In genomic region chr10:93574966-93575365, GRCm38 (mm10) we compare ENCODE assay signal across 19 mouse cellular contexts. TPM values are rescaled to one million over a fixed set of nuclear protein-coding genes. Genes with fewer than 3 reads are reported as not detected.
DNase-seq lines count a peak whose midpoint lies in the region; ATAC-seq and TF ChIP-seq lines count a peak whose summit lies in the region.
"Had no signal": no experiment of that assay in that cellular context is flagged by ENCODE, and none has a peak within 500 bp of the region (broad histone marks: within the 10 kb centered on the region; RNA-seq: fewer than 3 reads in every experiment).

No protein-coding gene starts in this region.

- H3K4me2 ChIP-seq in liver, postnatal 0 days (ENCODE audit: low read depth, low read length), result no peak overlapping the region
- H3K4me2 ChIP-seq in liver, embryonic 12.5 days, result no peak overlapping the region

- H3K27me3 ChIP-seq in heart, embryonic 10.5 days (ENCODE audit: insufficient read depth, poor library complexity, severe bottlenecking), result no peaks in the 10 kb centered on the region
- no peaks in the 10 kb centered on the region for H3K27me3 ChIP-seq in liver, postnatal 0 days (ENCODE audit: insufficient read depth, low read length)
- H3K27me3 ChIP-seq in liver, embryonic 12.5 days (replicated peaks), result no peaks in the 10 kb centered on the region
- H3K27me3 ChIP-seq: CH12.LX, Patski had no signal

- H3K9me3 ChIP-seq in heart, embryonic 10.5 days, result no peaks in the 10 kb centered on the region
- no peaks in the 10 kb centered on the region for H3K9me3 ChIP-seq in liver, postnatal 0 days (ENCODE audit: low read length)
- no peaks in the 10 kb centered on the region for H3K9me3 ChIP-seq in liver, embryonic 12.5 days (replicated peaks)
- H3K9me3 ChIP-seq: G1E had no signal

- H3K27ac ChIP-seq in heart, embryonic 10.5 days, result no peak overlapping the region
- H3K27ac ChIP-seq in liver, postnatal 0 days (ENCODE audit: low read depth), result no peak overlapping the region
- H3K27ac ChIP-seq in liver, embryonic 12.5 days, result no peak overlapping the region

- H3K36me3 ChIP-seq in heart, embryonic 10.5 days, result no peaks in the 10 kb centered on the region
- no peaks in the 10 kb centered on the region for H3K36me3 ChIP-seq in liver, postnatal 0 days (replicated peaks; ENCODE audit: insufficient read depth, low read length)
- H3K36me3 ChIP-seq in liver, embryonic 12.5 days, result no peaks in the 10 kb centered on the region

- no peak for TF ChIP-seq EP300 in liver, postnatal 0 days (IDR thresholded peaks at IDR 0.05; ENCODE audit: low read depth)

- WGBS in heart, embryonic 10.5 days, result 57% methylated on average over 4 of the region's 4 CpGs
- 33% methylated on average over 4 of the region's 4 CpGs for WGBS in liver, postnatal 0 days (ENCODE audit: insufficient replicate concordance)
- WGBS in liver, embryonic 12.5 days (ENCODE audit: insufficient replicate concordance), result 50% methylated on average over 4 of the region's 4 CpGs

- no peak overlapping the region for H3K4me3 ChIP-seq in heart, embryonic 10.5 days
- no peak overlapping the region for H3K4me3 ChIP-seq in liver, postnatal 0 days (ENCODE audit: low read depth, low read length)
- H3K4me3 ChIP-seq in liver, embryonic 12.5 days, result no peak overlapping the region

- no peak overlapping the region for H3K9ac ChIP-seq in liver, postnatal 0 days (replicated peaks)
- H3K9ac ChIP-seq in liver, embryonic 12.5 days, result no peak overlapping the region

- peak; percentile 76 for DNase-seq in heart, adult 11 months
- DNase-seq in heart, embryonic 10.5 days (ENCODE audit: low spot score), result no peak
- no peak for DNase-seq in liver, postnatal 0 days
- DNase-seq: adrenal gland, adult 2 months; adrenal gland, adult 8-10 months; adrenal gland, postnatal 10 days; adrenal gland, postnatal 14 days; adrenal gland, postnatal 25 days; adrenal gland, postnatal 36 days; B cell, adult 2 months; cerebellum, adult 11 months; cerebellum, adult 11-12 months; cerebellum, adult 18-20 months had no signal

- peak; percentile 50; the same call in 1 of the 2 replicates for ATAC-seq in liver, postnatal 0 days
- ATAC-seq in liver, embryonic 12.5 days, result no peak
- ATAC-seq: activated CD4-positive, CD25-positive, alpha-beta regulatory T cell, adult 4 months; CD4-positive, CD25-positive, alpha-beta regulatory T cell, adult 4 months; Patski had no signal

- no peak for TF ChIP-seq CTCF in liver, postnatal 0 days (IDR thresholded peaks at IDR 0.05; ENCODE audit: low read depth)

- no peaks in the 10 kb centered on the region for H3K4me1 ChIP-seq in heart, embryonic 10.5 days
- no peaks in the 10 kb centered on the region for H3K4me1 ChIP-seq in liver, postnatal 0 days (ENCODE audit: insufficient read depth)
- no peaks in the 10 kb centered on the region for H3K4me1 ChIP-seq in liver, embryonic 12.5 days

RNA-seq across cellular contexts. Expression of gene Snrpf, which starts 14.5 kb away (rescaled TPM):
- polyA plus RNA-seq in heart, embryonic 10.5 days (2016; fragmentation: Nextera tagmentation; extraction: Ambion mirVana), result 108 and 145 TPM in 2 replicates
- polyA plus RNA-seq in liver, postnatal 0 days (2015; fragmentation: Nextera tagmentation; extraction: Ambion mirVana), result 45.4 and 53.0 TPM in 2 replicates
- polyA plus RNA-seq in liver, embryonic 12.5 days (2016; fragmentation: Nextera tagmentation; extraction: Ambion mirVana), result 121 and 128 TPM in 2 replicates

RNA-seq across cellular contexts. Expression of gene Ccdc38, which starts 34.5 kb away (rescaled TPM):
- 0.17 and 0.35 TPM in 2 replicates for polyA plus RNA-seq in heart, embryonic 10.5 days (2016; fragmentation: Nextera tagmentation; extraction: Ambion mirVana)
- 0.32 and 0.36 TPM in 2 replicates for polyA plus RNA-seq in liver, postnatal 0 days (2015; fragmentation: Nextera tagmentation; extraction: Ambion mirVana)
- polyA plus RNA-seq in liver, embryonic 12.5 days (2016; fragmentation: Nextera tagmentation; extraction: Ambion mirVana), result 0.14 and 0.29 TPM in 2 replicates
- polyA plus RNA-seq: adrenal gland, adult 2 months; G1E had no signal

RNA-seq across cellular contexts. Expression of gene Amdhd1, which starts 35.1 kb away (rescaled TPM):
- polyA plus RNA-seq in heart, embryonic 10.5 days (2016; fragmentation: Nextera tagmentation; extraction: Ambion mirVana), result 0.26 and 1.5 TPM in 2 replicates
- polyA plus RNA-seq in liver, postnatal 0 days (2015; fragmentation: Nextera tagmentation; extraction: Ambion mirVana), result 80.3 and 91.6 TPM in 2 replicates
- polyA plus RNA-seq in liver, embryonic 12.5 days (2016; fragmentation: Nextera tagmentation; extraction: Ambion mirVana), result 6.3 and 6.9 TPM in 2 replicates
- polyA plus RNA-seq: G1E had no signal

Comparison
In these comparisons a context has a peak if more than half of its experiments do, and no peak if none do; other contexts are left out.
1. RNA of gene Amdhd1, which starts 35.1 kb away (polyA plus RNA-seq): 80.3 to 91.6 TPM in liver, postnatal 0 days; 6.3 to 6.9 TPM in liver, embryonic 12.5 days and 0.26 to 1.5 TPM in heart, embryonic 10.5 days; every median in the first group is over 10 times any median in the second.